Mouse (Mus musculus) activated CD4-positive, CD25-positive, alpha-beta regulatory T cell, adult 4 months (primary cell): ENCODE results near the gene Tmem176a. TPM values are rescaled to one million over a fixed set of nuclear protein-coding genes. Genes with fewer than 3 reads are reported as not detected.
"Not testable (repeated sequence)": the region's sequence is repeated elsewhere in the genome, so short reads cannot be mapped to it uniquely, and the experiment has no call there.

Experiments
- ATAC-seq: one replicate; pipeline ENCODE4 v1.8.0; 2017
- polyA plus RNA-seq, 2 experiments: library from polyadenylated mRNA; unstranded; fragments of 100-300 nt; shearing (Covaris generic); gene quantifications; one replicate each; pipeline ENCODE4 v1.2.1; 2017

Gene Tmem176a
- polyA plus RNA-seq = 10 to 100 TPM; 14.5 to 16.2 TPM

DNA sequence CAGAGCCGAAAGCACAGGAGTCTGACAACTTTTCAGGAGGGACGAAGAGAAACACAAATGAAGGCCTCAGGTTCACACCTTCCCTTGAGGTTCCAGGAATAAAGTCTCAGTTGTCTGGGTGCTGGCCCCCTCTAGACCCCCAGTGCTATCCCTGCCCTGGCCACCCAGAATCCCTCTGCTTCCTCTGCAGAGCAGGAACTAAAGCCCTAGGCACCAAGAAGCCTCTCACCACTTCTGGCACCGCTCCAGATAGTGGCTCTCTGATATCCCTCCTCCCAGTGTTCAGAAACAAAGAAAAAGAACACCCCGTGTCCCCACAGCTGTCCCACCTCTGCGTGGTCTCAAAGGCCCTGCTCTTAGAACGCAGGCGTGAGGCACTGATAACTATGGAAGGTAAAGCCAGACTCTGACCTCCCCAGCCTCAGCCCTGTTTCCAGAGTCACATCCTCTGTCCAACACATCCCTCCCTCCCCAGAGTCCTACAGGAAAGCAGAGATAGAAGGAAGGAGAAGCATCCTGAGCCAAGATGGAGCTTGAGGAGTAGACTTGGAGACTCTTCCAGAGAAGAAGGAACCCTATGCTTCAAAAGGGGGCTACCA is at the start of gene Tmem176a:
TSS of gene Tmem176a (plus strand) at position 549 of the 599 bp plus-strand sequence.
- no peak for ATAC-seq

- ATAC-seq = peak; percentile 99
Observed at GRCm38 (mm10) chr6:48801897-48802296, 38.8 kb upstream of the Tmem176a start.

DNA sequence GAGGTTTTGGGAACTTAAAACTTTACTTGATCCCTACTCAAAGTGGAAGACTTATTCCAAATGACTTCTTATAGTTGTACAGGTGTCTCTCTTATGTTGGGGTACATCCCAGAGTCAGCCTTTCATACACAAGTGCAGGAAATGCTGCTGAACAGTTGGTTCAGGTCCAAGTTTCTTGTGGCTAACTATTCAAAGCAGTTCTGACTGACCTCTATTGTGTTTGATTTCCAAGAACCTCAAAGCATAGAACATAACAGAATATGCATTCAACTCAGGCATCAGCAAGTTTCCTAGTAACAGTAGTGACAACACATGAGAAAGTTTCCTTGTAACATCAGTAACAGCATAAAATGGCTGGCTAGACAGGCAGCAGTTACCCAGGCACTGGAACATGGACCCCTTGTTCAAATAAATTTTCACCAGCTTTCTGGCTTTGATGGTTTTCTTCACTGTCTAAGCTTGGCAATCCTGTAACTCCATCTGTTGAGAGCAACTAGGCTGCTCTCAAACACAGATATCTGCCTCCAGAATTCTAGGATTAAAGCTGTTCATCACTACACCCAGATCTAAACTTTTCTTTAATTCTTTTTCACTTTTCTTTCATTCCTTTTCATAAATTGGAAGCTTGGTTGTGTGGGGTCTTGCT is 37.2 kb upstream of the Tmem176a start:
- ATAC-seq = peak; percentile 15

DNA sequence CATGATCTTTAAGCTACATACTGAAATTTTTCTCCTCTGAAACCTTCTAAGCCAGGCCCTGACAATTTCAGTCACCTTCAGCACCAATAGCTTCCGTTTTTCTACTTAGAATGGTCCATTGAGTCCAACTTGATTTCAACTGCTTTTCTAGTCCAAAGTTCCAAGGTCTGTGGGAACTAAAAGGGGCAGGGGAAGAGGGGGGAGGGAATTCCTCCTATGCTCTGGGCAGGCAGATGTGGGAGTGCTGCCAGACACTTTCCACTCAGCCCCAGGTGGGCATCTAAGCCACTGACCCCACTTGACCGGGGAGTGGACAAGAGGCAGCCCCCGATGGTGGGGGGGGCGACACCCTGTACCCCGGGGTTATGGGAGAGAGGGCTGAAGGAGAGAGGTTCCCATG is 36.4 kb upstream of the Tmem176a start:
- ATAC-seq = no peak

DNA sequence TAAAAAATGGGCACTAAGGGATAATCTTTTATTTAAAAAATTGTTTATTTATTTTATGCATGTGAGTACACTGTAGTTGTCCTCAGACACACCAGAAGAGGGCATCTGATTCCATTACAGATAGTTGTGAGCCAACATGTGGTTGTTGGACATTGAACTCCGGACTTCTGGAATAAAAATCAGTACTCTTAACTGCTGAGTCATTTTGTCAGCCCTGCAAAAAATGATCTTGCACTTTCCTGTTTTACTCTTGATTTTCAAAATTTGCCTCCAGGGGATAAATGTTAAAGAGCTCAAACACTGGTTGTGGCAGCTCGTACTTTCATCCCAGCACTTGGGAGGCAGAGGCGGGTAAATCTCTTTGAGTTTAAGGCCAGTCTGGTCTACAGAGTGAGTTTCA is 34.0 kb upstream of the Tmem176a start:
- no peak for ATAC-seq

DNA sequence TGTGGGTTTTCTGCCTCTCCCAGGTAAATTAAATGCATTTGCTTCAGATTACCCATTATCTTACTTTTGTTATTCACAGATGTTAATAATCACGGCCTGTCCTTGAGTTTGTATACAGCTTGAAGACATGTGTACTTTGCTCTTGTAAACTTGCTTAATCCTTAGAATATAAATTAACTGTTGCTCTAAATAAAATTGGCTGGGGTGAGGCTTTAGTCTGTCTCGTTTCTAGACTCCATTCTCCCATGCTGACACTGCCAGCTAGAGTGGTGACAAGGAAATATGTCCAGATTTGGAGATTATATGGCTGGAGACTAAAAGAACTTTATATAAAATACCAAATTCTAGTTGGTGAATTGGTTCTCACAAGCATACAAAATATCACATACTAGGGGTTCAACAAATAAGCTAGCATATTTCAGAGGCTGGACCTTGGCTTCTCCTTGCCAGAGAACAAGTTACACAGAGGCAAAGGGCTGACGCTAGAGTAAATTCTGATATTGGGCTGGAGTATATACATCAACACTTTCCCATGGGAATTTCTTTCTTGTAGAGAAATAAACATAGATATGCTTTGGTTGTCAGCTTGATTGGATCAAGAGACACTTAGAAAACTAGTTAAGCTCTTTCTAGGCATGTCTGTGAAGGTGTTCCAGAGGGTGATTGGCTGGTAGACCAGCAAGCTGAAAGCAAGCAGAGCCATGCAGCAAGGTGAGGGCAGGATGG is 31.1 kb upstream of the Tmem176a start:
- no peak for ATAC-seq

DNA sequence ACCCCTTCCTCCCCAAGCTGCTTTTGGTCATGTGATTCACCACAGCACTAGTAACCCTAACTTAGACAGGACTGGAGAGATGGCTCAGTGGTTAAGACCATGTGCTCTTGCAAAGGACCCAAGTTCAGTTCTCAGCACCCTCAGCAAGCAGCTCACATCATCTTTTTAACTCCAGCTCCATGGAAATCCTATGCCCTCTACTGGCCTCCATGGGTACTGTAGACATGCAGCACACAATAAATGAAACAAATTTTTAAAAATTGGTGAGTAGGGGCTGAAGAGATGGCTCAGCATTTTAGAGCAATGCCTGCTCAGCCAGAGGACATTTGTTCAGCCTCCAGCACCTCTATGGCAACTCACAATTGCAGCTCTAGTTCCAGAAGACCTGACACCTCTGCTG is 25.7 kb upstream of the Tmem176a start:
- no peak for ATAC-seq

- ATAC-seq = peak; percentile 68
Observed at GRCm38 (mm10) chr6:48817815-48818214, 22.9 kb upstream of the Tmem176a start.

DNA sequence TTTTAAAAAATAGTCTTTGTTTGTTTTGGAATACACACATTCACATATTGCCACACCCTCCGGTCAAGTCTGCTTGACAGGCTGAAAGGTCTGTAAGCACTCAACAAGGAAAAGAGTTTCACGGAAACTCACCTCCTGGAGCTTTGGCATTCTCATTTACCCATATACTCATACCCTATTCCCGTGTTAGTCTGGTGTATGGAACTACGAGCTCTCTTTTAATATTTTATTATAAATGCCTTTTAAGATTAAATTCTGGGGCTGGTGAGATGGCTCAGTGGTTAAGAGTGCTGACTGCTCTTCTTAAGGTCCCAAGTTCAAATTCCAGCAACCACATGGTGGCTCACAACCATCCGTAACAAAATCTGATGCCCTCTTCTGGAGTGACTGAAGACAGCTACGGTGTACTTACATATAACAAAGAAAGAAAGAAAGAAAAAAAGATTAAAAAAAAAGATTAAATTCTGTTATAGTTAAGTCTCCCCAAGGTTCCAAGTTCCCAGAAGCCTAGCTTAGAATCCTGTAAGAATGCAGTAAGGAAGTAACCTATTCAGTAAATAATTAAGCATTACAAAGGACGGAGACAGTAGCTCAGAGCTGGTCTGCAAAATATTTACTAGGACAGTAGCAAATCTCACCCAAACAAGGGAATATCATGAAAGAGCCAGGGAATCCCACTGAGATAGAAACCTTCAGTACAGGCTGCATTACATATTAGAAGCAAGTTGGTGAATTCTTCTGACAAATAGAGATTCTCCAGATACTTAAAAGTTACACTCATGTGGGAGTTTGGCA is 18.5 kb upstream of the Tmem176a start:
- not testable (repeated sequence) for ATAC-seq

DNA sequence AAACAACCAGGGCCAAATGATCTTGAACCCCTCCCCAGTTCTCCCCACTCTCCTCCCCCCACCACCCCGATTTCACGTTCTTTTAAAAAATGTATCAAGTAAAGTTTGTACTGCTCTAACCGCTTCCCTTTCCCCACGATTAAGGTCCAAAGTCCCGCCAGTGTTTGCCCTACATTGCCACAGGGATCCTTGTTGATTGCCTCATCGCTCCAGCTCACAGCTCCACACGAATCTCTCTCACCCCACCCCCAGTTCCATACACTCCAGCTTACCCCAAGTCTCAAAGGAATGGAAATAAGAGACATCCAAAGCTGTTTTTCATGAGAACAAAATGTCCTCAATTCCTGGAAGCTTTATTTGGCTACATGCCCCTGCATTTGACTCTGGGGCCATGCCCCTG is 15.7 kb upstream of the Tmem176a start:
- ATAC-seq = no peak

GRCm38 (mm10) chr6:48828976-48829375 is 11.7 kb upstream of the Tmem176a start:
- ATAC-seq = no peak

- peak; percentile 80 for ATAC-seq
Observed at GRCm38 (mm10) chr6:48829651-48830050, 11.1 kb upstream of the Tmem176a start.

GRCm38 (mm10) chr6:48830241-48830640 is 10.5 kb upstream of the Tmem176a start:
- no peak for ATAC-seq

- no peak for ATAC-seq
Observed at GRCm38 (mm10) chr6:48831141-48831540, 9.6 kb upstream of the Tmem176a start.

- ATAC-seq = no peak
Observed at GRCm38 (mm10) chr6:48832426-48832825, 8.3 kb upstream of the Tmem176a start.

GRCm38 (mm10) chr6:48833515-48833914 is 7.2 kb upstream of the Tmem176a start:
- ATAC-seq = no peak

DNA sequence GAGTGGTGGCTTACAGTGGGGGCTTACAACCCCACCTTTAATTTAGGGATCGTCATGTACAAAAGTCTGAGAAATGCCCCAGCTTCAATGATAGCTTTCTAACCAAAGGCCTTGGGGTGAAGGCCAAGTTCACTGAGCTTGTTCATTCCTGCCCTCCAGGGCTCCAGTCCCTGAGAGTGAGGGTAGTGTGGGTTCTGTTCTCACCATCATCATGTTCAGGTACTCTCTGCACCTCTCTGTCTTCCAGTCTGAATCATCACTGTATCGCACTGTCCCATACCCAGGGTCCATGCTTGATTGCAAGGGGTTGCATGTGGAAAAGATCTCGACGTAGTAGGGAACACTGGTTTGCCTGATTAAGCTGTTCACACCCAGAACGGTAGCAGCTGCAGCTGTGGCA is 5.5 kb upstream of the Tmem176a start:
- no peak for ATAC-seq

- ATAC-seq = no peak
Observed at GRCm38 (mm10) chr6:48836146-48836545, 4.6 kb upstream of the Tmem176a start.

DNA sequence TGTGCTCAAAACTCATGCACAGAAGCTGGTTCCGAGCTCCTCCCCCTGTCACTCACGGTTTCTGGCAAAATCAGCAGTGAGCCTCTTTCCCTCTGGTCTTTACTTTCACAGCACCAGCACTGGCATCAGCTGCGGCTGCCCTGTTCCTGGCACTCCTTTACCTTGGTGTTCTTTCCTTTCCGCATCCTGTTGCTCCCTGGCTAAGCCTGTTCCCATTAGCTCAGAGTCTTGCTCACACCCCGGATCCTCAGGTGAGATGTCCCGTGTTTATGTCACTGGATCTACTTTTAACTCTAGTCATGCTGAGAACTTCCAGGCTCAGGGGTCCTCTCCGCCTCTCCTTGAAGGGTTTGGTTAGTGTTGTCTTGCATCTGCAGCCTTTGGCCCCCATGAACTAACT is 3.2 kb upstream of the Tmem176a start:
- ATAC-seq = no peak

GRCm38 (mm10) chr6:48838321-48839080 is 2.2 kb upstream of the Tmem176a start:
- no peak for ATAC-seq

- no peak for ATAC-seq
Observed at GRCm38 (mm10) chr6:48840973-48841625, 380 bp downstream of the Tmem176a start, which contains the start of gene Tmem176b. Gene Tmem176b (minus strand): TSS chr6:48841496.
